Mouse (Mus musculus) embryonic facial prominence, embryonic 15.5 days (tissue): ENCODE measurements around the gene Spock2. TPM values are rescaled to one million over a fixed set of nuclear protein-coding genes. Genes with fewer than 3 reads are reported as not detected.
A peak's percentile ranks its signal among the peaks of the same experiment; 100 is the strongest.

ENCODE experiments used
- ATAC-seq: fragments of 200-750 bp; cut with Nextera tagmentation; 2 replicates; pipeline ENCODE4 v1.8.0; 2017; ENCODE audit warnings: low read depth, moderate TSS enrichment; ENCODE audit not compliant: insufficient number of reproducible peaks, low FRiP score, low TSS enrichment
- H3K27ac ChIP-seq: fragments of 300-500 bp; sonication (generic); replicated peaks from 2 replicates; pipeline ENCODE4 v1.5.1; 2015; ENCODE audit warnings: mild to moderate bottlenecking, inconsistent platforms
- H3K27me3 ChIP-seq: fragments of 300-500 bp; sonication (generic); 2 replicates; pipeline ENCODE4 v1.6.1; 2015; ENCODE audit warnings: inconsistent platforms
- H3K36me3 ChIP-seq: fragments of 300-500 bp; sonication (generic); 2 replicates; pipeline ENCODE4 v1.6.1; 2015; ENCODE audit warnings: mild to moderate bottlenecking, inconsistent platforms
- H3K4me1 ChIP-seq: fragments of 300-500 bp; sonication (generic); 2 replicates; pipeline ENCODE4 v1.6.1; 2015; ENCODE audit warnings: inconsistent platforms
- H3K4me2 ChIP-seq: fragments of 300-500 bp; sonication (generic); replicated peaks from 2 replicates; pipeline ENCODE4 v1.6.1; 2015; ENCODE audit warnings: mild to moderate bottlenecking, inconsistent platforms
- H3K4me3 ChIP-seq: fragments of 300-500 bp; sonication (generic); replicated peaks from 2 replicates; pipeline ENCODE4 v1.5.1; 2015; ENCODE audit warnings: mild to moderate bottlenecking, inconsistent platforms
- H3K9ac ChIP-seq: fragments of 300-500 bp; sonication (generic); 2 replicates; pipeline ENCODE4 v1.6.1; 2015; ENCODE audit warnings: inconsistent platforms
- H3K9me3 ChIP-seq: fragments of 300-500 bp; sonication (generic); replicated peaks from 2 replicates; pipeline ENCODE4 v1.6.1; 2016; ENCODE audit warnings: inconsistent platforms
- WGBS: fragments of 180-500 bp; shearing (Covaris S2); methylation state at CpG from one replicate; pipeline ENCODE4 v1.1.7; 2015; 5-methylcytosine and 5-hydroxymethylcytosine counted together
- polyA plus RNA-seq: library from polyadenylated mRNA; unstranded; fragments of >200 nt; fragmentation: Nextera tagmentation; extraction: Ambion mirVana; gene quantifications from 2 replicates; pipeline ENCODE4 v1.2.1, GENCODE M21; 2015

Spock2 gene
- polyA plus RNA-seq, 1 experiment from 2014 or later: 11.9 TPM

- Histone ChIP-seq H3K36me3 (no peaks in the 10 kb centered on the region), H3K4me1 (peaks cover 45% of the 10 kb centered on the region)
- 52% methylated on average over 5 of the region's 5 CpGs for WGBS
These were observed 24.1 kb upstream of the Spock2 start for GRCm38 (mm10) chr10:60081905-60082304.

GRCm38 (mm10) chr10:60084065-60084464 is 22.0 kb upstream of the Spock2 start:
- H3K9ac ChIP-seq: no peak overlapping the region
- no peaks in the 10 kb centered on the region for H3K27me3 ChIP-seq
- H3K27ac ChIP-seq: no peak overlapping the region
- no peak overlapping the region for H3K4me3 ChIP-seq
- no peaks in the 10 kb centered on the region for H3K36me3 ChIP-seq
- peaks cover 30% of the 10 kb centered on the region for H3K4me1 ChIP-seq
- ATAC-seq: no peak
- H3K9me3 ChIP-seq: no peaks in the 10 kb centered on the region
- 88% methylated on average over 4 of the region's 4 CpGs for WGBS
- H3K4me2 ChIP-seq: no peak overlapping the region

More at GRCm38 (mm10) chr10:60081905-60082304, 24.1 kb upstream of the Spock2 start:
- Histone ChIP-seq H3K9ac (no peak overlapping the region), H3K27me3 (no peaks in the 10 kb centered on the region), H3K4me3 (no peak overlapping the region), H3K4me2 (no peak overlapping the region), H3K27ac (peak overlapping the region; percentile 80; the same call in 1 of the 2 replicates), H3K9me3 (no peaks in the 10 kb centered on the region)
- peak; percentile 27; the same call in 1 of the 2 replicates for ATAC-seq

GRCm38 (mm10) chr10:60092311-60092710 is 13.7 kb upstream of the Spock2 start:
- no peak overlapping the region for H3K9ac ChIP-seq
- 84% methylated on average over 2 of the region's 2 CpGs for WGBS
- ATAC-seq: no peak

GRCm38 (mm10) chr10:60093751-60094150 is 12.3 kb upstream of the Spock2 start:
- Histone ChIP-seq H3K27me3 (no peaks in the 10 kb centered on the region), H3K4me2 (no peak overlapping the region), H3K9me3 (no peaks in the 10 kb centered on the region), H3K9ac (no peak overlapping the region), H3K27ac (no peak overlapping the region), H3K4me3 (no peak overlapping the region), H3K4me1 (no peaks in the 10 kb centered on the region), H3K36me3 (peaks cover 5% of the 10 kb centered on the region; the same call in 1 of the 2 replicates)
- no peak for ATAC-seq
- 57% methylated on average over 2 of the region's 2 CpGs for WGBS

More at GRCm38 (mm10) chr10:60092311-60092710, 13.7 kb upstream of the Spock2 start:
- Histone ChIP-seq H3K36me3 (no peaks in the 10 kb centered on the region), H3K4me2 (no peak overlapping the region), H3K9me3 (no peaks in the 10 kb centered on the region), H3K27me3 (no peaks in the 10 kb centered on the region), H3K27ac (no peak overlapping the region), H3K4me1 (no peaks in the 10 kb centered on the region), H3K4me3 (no peak overlapping the region)

- Histone ChIP-seq H3K9me3 (no peaks in the 10 kb centered on the region), H3K4me3 (no peak overlapping the region), H3K27me3 (no peaks in the 10 kb centered on the region), H3K4me1 (no peaks in the 10 kb centered on the region), H3K36me3 (peaks cover 10% of the 10 kb centered on the region; the same call in 1 of the 2 replicates), H3K27ac (no peak overlapping the region), H3K9ac (no peak overlapping the region), H3K4me2 (no peak overlapping the region)
- 85% methylated on average over 2 of the region's 2 CpGs for WGBS
- no peak for ATAC-seq
These were observed 10.5 kb upstream of the Spock2 start for GRCm38 (mm10) chr10:60095558-60095957.

- no peak overlapping the region for H3K9ac ChIP-seq
- H3K4me1 ChIP-seq: no peaks in the 10 kb centered on the region
- ATAC-seq: no peak
- H3K9me3 ChIP-seq: no peaks in the 10 kb centered on the region
- no peak overlapping the region for H3K4me2 ChIP-seq
- 67% methylated on average over 1 of the region's 1 CpGs for WGBS
- H3K27me3 ChIP-seq: no peaks in the 10 kb centered on the region
- H3K4me3 ChIP-seq: no peak overlapping the region
- H3K27ac ChIP-seq: no peak overlapping the region
- peaks cover 10% of the 10 kb centered on the region; the same call in 1 of the 2 replicates for H3K36me3 ChIP-seq
These were observed 9.7 kb upstream of the Spock2 start for GRCm38 (mm10) chr10:60096302-60096701.

GRCm38 (mm10) chr10:60097146-60097545 is 8.9 kb upstream of the Spock2 start:
- Histone ChIP-seq H3K4me3 (no peak overlapping the region), H3K36me3 (peaks cover 10% of the 10 kb centered on the region; the same call in 1 of the 2 replicates), H3K27me3 (no peaks in the 10 kb centered on the region), H3K9ac (no peak overlapping the region), H3K4me2 (no peak overlapping the region), H3K27ac (no peak overlapping the region), H3K9me3 (no peaks in the 10 kb centered on the region), H3K4me1 (no peaks in the 10 kb centered on the region)
- 90% methylated on average over 9 of the region's 9 CpGs for WGBS
- no peak for ATAC-seq

- H3K27ac ChIP-seq: no peak overlapping the region
- H3K4me1 ChIP-seq: no peaks in the 10 kb centered on the region
- peaks cover 10% of the 10 kb centered on the region; the same call in 1 of the 2 replicates for H3K36me3 ChIP-seq
- WGBS: 74% methylated on average over 5 of the region's 5 CpGs
- no peak for ATAC-seq
- no peaks in the 10 kb centered on the region for H3K27me3 ChIP-seq
- no peaks in the 10 kb centered on the region for H3K9me3 ChIP-seq
- no peak overlapping the region for H3K4me3 ChIP-seq
- H3K9ac ChIP-seq: no peak overlapping the region
- H3K4me2 ChIP-seq: no peak overlapping the region
These were observed 8.2 kb upstream of the Spock2 start for GRCm38 (mm10) chr10:60097774-60098173.

- Histone ChIP-seq H3K9ac (no peak overlapping the region), H3K4me2 (peak overlapping the region; percentile 99), H3K9me3 (no peaks in the 10 kb centered on the region), H3K27me3 (peaks cover 42% of the 10 kb centered on the region), H3K4me1 (peaks cover 25% of the 10 kb centered on the region), H3K4me3 (peak overlapping the region; percentile 61), H3K36me3 (no peaks in the 10 kb centered on the region), H3K27ac (no peak overlapping the region)
- 21% methylated on average over 20 of the region's 20 CpGs for WGBS
- ATAC-seq: peak; percentile 36
These were observed 451 bp upstream of the Spock2 start for GRCm38 (mm10) chr10:60105391-60106145.

- ATAC-seq: peak; percentile 44; the same call in 1 of the 2 replicates
- Histone ChIP-seq H3K9me3 (no peaks in the 10 kb centered on the region), H3K27ac (0 out of 2 replicates have a peak overlapping the region, but pooled peaks have one; percentile 28), H3K9ac (peak overlapping the region; percentile 53), H3K4me1 (peaks cover 25% of the 10 kb centered on the region), H3K4me3 (peak overlapping the region; percentile 61), H3K36me3 (no peaks in the 10 kb centered on the region), H3K27me3 (peaks cover 42% of the 10 kb centered on the region), H3K4me2 (peak overlapping the region; percentile 99)
- WGBS: under 1% methylated on average over 56 of the region's 57 CpGs
These were observed 640 bp downstream of the Spock2 start for GRCm38 (mm10) chr10:60106531-60107186.

GRCm38 (mm10) chr10:60107448-60107847 is 1.4 kb downstream of the Spock2 start:
- WGBS: 2% methylated on average over 28 of the region's 28 CpGs
- H3K4me2 ChIP-seq: peak overlapping the region; percentile 99
- H3K36me3 ChIP-seq: no peaks in the 10 kb centered on the region
- H3K27ac ChIP-seq: no peak overlapping the region
- peak overlapping the region; percentile 61 for H3K4me3 ChIP-seq
- no peak for ATAC-seq
- peak overlapping the region; percentile 53 for H3K9ac ChIP-seq
- H3K27me3 ChIP-seq: peaks cover 42% of the 10 kb centered on the region
- H3K9me3 ChIP-seq: no peaks in the 10 kb centered on the region
- peaks cover 25% of the 10 kb centered on the region for H3K4me1 ChIP-seq
